Mouse (Mus musculus): ENCODE measurements at regions not wholly inside any gene's neighbourhood (a gene's known extent, or its start where the extent isn't known, plus 50 kb on each side); places are given as distances from the start of the nearest gene placed in this dataset.

DNA sequence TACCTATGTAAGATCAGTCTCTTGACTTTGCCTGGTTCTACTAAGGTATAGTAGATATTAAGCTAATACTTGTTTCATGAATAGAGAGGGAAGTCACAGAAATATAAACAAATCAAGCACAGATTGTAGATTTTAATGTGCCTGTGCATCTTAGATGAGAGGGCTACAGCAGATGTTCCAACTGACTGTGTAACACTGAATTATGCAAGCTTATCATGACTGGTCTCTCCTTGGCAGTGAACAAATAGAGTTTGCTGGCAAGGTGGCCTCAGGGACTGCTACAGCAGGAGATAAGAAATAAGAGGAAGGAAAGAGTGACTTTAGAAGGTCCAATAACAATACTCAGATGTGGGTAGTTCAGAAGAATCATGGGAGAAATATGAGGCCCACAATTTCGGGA lies 372.0 kb downstream of the Cdk5rap2 start:
- TF ChIP-seq CTCF (IDR thresholded peaks at IDR 0.05; ENCODE audit: low read depth) (no peak), EP300 (IDR thresholded peaks at IDR 0.05; ENCODE audit: low read depth) (no peak)

Measured in liver, embryonic 14.5 days (tissue).